Mouse (Mus musculus): ENCODE data around the gene Clca1. TPM values are rescaled to one million over a fixed set of nuclear protein-coding genes. Genes with fewer than 3 reads are reported as not detected.
"Not testable (repeated sequence)": the region's sequence is repeated elsewhere in the genome, so short reads cannot be mapped to it uniquely, and the experiment has no call there.

Gene Clca1
- not detected for polyA plus RNA-seq (2017; shearing (Covaris generic))

- ATAC-seq, result no peak
These were observed at the start of gene Clca1 for GRCm38 (mm10) chr3:145032676-145033075. TSS of gene Clca1 (minus strand) at chr3:145032776.

DNA sequence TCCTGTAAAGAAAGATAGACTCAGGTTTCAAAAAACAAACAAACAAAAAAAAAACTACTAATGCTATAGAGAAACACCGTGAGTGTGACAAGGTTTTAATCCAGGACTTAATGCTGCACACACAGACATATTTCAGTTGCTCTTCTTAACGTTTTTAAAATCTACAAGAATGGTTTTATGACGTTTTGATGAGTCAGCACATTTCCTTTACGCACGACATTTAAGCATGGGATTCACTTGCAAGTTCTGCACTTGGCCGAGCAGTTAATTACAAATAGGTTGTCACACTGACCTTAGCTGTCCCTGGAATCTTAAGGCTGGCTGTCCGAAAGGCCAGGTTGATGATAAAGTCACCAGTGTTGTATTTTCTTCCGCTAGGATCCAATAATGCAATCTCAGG lies 48.3 kb upstream of the Clca1 start:
- ATAC-seq, result no peak

DNA sequence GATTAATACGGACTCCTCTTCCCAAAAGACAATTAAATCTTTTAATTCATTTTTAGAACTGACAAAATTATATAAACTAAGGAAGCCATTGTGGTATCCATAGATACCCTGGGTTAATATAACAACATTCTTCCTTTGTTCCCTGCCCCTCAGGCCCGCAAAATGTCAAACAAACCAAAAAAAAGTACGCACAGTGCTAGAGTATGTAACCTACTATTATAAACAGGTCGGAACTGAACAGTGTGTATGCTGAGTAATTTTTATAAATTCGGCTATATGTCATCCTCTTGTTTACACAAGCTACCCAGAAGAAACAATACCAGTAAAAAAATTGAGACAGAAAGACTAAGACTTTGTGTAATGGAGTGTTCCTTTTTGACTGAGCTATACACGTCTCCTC lies 45.8 kb upstream of the Clca1 start:
- no peak for ATAC-seq

GRCm38 (mm10) chr3:145072339-145072738 lies 39.8 kb upstream of the Clca1 start:
- no peak for ATAC-seq

DNA sequence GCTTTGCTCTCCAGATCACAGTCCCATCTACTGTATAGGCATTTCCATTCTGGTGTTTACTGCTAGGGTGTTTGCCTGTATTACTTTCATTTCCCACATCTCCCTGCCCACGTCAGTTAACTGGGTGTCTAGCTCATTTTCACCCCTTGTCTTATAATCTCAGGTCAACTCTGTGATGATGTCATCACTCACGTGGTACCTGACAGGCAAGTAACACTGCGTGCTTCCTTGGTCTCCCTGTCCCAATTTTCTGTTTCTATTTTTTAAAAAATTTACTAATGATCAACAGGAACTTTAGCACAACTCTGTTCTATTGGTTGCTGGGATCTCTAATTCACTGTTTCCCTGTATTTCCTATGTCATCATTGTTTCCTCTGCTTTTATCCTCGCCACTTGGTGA lies 36.4 kb upstream of the Clca1 start:
- no peak for ATAC-seq

- ATAC-seq, result not testable (repeated sequence)
These were observed 22.6 kb upstream of the Clca1 start for GRCm38 (mm10) chr3:145055138-145055537.

DNA sequence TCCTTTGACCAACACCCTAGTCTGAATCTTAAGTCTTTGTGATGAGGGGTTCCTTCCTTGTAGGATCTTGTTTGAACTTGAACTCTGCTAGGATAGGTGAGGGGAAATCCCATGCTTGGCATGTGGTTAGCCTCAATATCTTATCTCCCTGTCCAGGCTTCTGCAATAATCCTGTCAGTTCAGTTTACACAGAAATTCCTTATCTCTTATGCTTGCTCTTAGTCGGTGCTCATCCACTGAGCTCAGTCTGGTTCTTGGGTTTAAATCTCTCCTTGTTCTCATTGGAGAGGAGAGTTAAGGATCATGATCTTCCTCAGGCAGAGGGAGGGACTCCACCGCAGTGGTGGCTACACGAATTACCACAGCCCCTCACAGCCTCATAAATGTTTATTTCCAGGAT lies 17.2 kb upstream of the Clca1 start:
- ATAC-seq, result no peak

DNA sequence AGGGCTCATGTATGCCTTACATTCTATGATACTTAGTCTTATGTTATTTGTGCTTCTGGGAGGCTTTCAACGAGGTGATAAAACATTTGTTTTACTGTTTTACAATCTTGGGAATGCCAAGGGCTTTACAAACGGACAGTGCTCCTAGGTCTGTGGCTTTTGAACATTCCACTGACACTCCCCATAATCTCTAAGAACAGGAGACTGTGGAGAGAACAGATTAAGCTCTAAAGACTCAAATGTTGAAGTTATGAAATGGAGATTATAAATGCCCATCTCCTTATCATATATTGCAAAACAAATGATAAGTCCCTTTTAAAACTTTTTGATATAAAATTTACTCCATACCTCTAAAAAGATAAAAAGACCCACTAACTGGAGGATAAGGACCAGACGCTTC lies 6.2 kb upstream of the Clca1 start:
- no peak for ATAC-seq

DNA sequence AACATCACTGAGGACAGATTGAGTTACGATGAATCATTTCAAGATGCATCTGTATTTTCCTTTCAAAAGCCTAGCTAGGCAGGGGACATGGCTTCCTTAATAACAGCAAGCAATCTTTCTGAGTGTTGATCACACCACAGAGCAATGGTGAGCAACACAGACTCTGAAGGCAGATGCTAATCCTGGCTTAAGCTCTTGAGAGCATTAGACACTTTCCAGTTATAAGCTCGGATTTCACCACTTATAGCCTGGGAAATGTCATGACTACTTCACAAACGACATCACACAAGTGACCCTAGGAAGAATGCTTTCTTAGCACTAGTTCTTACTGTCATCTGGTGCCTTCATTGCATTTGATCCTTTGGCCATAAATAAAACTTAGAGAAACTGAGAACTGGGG lies 4.5 kb downstream of the Clca1 start:
- ATAC-seq, result no peak

DNA sequence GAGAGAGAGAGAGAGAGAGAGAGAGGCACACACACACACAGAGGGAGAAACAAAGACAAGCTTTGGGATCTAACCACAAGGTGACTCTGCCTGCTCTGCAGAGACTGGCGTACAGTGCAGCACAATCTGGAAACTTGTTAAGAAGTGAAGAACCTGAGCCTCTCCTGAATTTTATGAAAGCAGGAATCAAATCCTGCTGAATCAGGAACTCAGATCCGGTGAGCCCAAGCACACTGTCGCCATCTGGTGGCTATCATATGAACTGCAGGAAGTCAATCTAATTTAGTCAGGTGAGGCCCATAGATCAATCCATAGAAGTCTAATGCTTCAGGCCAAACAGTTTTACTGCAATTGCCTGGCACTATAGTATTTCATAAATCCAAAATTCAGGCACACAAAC lies 5.8 kb downstream of the Clca1 start:
- no peak for ATAC-seq

GRCm38 (mm10) chr3:145017807-145018206 lies 14.8 kb downstream of the Clca1 start:
- ATAC-seq, result no peak

DNA sequence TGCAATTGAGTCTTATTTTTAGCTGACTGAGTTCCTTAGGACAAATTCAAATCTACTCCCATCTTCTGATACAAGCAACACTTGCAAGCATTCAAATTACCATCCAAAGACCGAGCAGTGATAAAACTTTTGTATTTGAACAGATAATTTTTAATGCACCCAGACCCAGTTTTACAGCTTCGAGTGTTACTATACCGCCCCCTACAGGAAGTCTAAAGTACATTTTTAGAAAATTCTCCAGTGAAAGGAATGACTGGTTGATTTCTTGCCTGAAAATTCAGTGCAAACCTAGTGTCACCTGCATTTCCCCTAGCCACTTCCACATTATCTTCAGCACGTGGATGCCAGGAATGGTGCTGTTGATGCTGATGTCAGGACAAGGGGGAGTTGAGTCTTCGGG lies 28.2 kb downstream of the Clca1 start:
- no peak for ATAC-seq

GRCm38 (mm10) chr3:145000912-145001311 lies 31.7 kb downstream of the Clca1 start:
- no peak for ATAC-seq

DNA sequence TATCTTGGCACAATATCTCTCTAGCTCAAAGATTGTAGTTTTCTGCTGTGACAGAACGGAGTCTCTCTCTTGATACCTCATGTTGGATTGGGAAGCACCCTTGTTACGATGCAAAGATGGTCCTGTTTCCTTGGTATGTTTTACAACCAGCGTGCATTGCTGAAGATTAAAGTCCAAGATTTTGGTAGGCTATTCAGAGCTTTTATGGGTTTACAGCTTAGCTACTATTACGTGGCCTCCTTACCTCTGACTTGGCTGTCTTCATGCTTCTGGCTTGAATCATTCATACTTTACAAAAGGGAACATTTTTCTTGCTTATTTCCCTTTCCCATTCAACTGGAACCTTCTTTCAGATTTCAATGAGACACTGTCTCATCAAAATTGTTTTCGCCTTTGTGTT lies 39.5 kb downstream of the Clca1 start:
- no peak for ATAC-seq

DNA sequence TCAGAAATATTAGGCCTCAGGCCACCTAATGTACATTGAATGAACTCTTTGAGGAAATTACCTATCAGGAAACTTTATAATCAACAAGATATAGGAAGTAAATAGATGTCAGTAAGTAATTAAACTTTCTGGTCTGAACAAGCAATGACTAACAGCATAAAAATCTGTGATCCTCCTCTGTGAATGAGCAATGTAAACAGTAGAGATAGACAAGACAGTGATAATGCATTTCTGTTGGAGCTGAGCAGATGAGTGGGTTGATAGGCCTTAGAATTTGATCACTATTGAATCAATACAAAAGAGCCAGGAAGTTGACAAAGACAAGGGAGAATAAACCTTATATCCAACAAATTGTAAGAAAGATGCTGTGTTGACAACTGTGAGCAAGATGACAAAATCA lies 40.0 kb downstream of the Clca1 start:
- ATAC-seq, result no peak

DNA sequence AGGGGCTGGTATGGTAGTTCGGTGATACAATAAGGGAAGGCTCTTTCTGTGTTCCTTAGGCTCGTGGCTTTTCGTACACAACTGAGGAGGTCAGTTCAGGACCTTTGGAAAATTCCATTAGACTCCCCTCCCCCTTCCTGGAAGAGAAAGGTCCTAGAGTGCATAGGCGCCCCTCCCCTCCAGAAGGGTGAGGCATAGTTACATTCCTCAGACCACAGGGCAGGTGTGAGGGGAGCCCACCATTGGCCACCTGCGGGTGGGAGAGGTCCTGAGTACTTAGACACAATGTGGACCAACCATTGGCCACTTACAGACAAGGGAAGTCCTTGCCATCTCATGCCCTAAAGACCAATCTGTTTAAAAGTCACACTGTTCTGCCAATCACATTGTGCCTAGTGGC lies 46.7 kb downstream of the Clca1 start:
- no peak for ATAC-seq

GRCm38 (mm10) chr3:144980551-144980950 lies 52.0 kb downstream of the Clca1 start:
- no peak for ATAC-seq

GRCm38 (mm10) chr3:144977631-144978030 lies 54.9 kb downstream of the Clca1 start:
- no peak for ATAC-seq

DNA sequence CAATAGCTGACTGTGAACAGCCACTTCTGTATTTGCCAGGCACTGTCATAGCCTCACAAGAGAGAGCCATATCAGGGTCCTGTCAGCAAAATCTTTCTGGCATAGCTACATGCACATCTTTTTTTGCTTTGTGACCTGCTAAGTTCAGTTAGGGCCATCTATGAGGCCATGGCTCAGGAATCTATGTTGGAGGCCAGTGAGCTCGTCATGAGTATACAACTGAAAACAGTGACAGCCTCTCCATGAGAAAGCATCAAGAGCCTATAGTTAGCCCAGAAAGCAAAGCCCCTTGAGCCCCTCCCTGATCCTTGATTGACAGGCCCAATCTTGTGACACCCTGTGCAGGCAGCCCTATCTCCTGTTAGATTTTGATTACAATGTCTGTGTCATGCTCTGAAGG lies 56.5 kb downstream of the Clca1 start:
- no peak for ATAC-seq

DNA sequence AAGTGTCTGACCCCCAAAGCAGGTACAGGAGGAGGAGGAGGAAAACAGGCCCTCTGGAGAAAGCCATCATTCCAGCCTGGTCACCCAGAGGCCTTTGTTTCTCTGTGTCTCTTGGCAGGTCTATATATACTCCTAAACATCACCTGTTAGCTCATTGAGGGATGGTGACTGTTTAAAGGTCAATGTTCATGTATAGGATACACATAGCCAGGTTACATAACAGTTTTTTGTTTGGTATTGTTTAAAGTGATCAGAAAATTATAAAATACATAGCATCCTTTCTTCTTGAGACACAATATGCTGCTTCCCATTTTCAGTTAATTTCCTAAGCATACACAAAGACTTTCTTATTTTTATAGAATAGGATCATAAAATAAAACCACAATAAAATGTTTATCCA lies 57.6 kb downstream of the Clca1 start, which contains the start of gene Clca4a:
TSS of gene Clca4a (minus strand) at position 101 of the 400 bp plus-strand sequence.
- no peak for ATAC-seq

GRCm38 (mm10) chr3:144971553-144972270 lies 60.9 kb downstream of the Clca1 start:
- no peak for ATAC-seq

DNA sequence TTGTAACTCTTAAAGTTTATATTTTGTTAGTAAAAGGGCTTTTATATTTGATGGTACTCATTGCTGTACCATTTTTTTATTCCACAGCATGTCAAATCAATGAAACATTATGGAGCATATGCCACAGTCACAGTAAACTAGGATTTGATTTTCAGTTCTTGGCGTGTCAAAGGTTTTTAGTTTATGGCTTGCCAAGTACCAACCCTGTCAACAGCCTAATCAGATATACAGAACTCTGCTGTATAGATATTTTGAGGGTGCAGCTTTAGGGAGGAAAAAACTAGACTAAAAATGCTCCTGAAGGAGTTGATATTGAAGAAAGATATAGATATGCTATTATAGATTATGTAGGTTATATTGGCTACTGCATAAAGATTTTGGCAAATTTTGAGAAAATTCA lies 62.8 kb downstream of the Clca1 start:
- no peak for ATAC-seq

- no peak for ATAC-seq
These were observed 66.5 kb downstream of the Clca1 start for GRCm38 (mm10) chr3:144966074-144966473.
